Mouse (Mus musculus): ENCODE results near the gene Hesx1. TPM values are rescaled to one million over a fixed set of nuclear protein-coding genes. Genes with fewer than 3 reads are reported as not detected.
A peak's percentile ranks its signal among the peaks of the same experiment; 100 is the strongest.
"Not testable (repeated sequence)": the region's sequence is repeated elsewhere in the genome, so short reads cannot be mapped to it uniquely, and the experiment has no call there.

The Hesx1 gene
- polyA plus RNA-seq (2014; fragmentation: Nextera tagmentation; extraction: Ambion mirVana) = 0.19 and 0.28 TPM in 2 replicates

DNA sequence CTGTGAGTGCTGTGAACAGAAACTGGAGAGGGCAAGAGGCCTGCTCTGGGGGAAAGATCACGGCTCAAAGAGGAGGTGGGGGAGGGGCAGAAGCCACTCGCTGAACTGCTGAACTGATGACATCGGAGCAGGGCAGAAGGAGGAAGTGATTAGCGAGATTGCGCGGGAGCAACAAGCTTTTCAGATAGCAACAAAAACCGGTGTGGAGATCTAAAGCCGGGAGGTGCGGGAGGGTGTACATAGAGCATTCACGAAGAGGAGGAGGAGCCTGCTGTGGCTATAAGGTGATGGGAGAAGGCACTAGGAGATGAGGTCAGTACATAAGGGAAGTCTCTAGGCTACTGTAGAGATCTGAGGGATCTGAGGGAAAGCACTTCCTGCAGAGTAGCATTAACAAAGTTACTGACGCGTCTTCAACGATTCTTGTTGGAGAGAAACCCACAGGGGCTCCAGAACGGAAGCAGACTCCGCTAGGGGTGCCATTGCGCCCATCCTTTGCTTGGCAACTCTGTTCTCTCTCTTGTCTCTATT, at the start of gene Hesx1:
Gene Hesx1, plus strand, starts transcription at position 206 of the 531 bp plus-strand sequence.
- Histone ChIP-seq H3K9ac (ENCODE audit: low read length) (peak within 1 kb of the TSS; percentile 59), H3K9me3 (ENCODE audit: control insufficient read depth, low read length) (no peaks in the 10 kb centered on the region), H3K4me3 (ENCODE audit: control insufficient read depth in 1 of 2, insufficient read depth in 1 of 2, low read depth in 1 of 2, low read length in 2 of 2) (peak within 1 kb of the TSS; percentile 43 to 46), H3K27me3 (ENCODE audit: control insufficient read depth, insufficient read depth, low read length) (no peaks in the 10 kb centered on the region), H3K36me3 (ENCODE audit: control insufficient read depth, insufficient read depth, low read length) (no peaks in the 10 kb centered on the region), H3K4me1 (ENCODE audit: control insufficient read depth in 2 of 2, insufficient read depth in 2 of 2, low read length in 2 of 2) (peaks cover 0 to 17% of the 10 kb centered on the region in 2 experiments; a peak in 3 of 4 replicates), H3K27ac (replicated peaks in 1 of 2; ENCODE audit: control insufficient read depth in 1 of 2, insufficient read depth in 1 of 2, low read depth in 2 of 2, low read length in 2 of 2) (peak within 1 kb of the TSS; percentile 36 to 69), H3K4me2 (ENCODE audit: low read length) (peak within 1 kb of the TSS; percentile 71)
- 3% methylated on average over 16 of the region's 16 CpGs for WGBS
- no peak for ATAC-seq (ENCODE audit: insufficient number of reproducible peaks, insufficient read depth, low FRiP score, low read depth)

GRCm38 (mm10) chr14:26956139-26956538, 38.1 kb upstream of the Hesx1 start:
- not testable (repeated sequence) for H3K27ac ChIP-seq (replicated peaks in 1 of 2; ENCODE audit: control insufficient read depth in 1 of 2, insufficient read depth in 1 of 2, low read depth in 2 of 2, low read length in 2 of 2); H3K9ac ChIP-seq (ENCODE audit: low read length); H3K4me1 ChIP-seq (ENCODE audit: control insufficient read depth in 2 of 2, insufficient read depth in 2 of 2, low read length in 2 of 2); ATAC-seq (ENCODE audit: insufficient number of reproducible peaks, insufficient read depth, low FRiP score, low read depth); H3K4me3 ChIP-seq (ENCODE audit: control insufficient read depth in 1 of 2, insufficient read depth in 1 of 2, low read depth in 1 of 2, low read length in 2 of 2); H3K9me3 ChIP-seq (ENCODE audit: control insufficient read depth, low read length); H3K27me3 ChIP-seq (ENCODE audit: control insufficient read depth, insufficient read depth, low read length); H3K4me2 ChIP-seq (ENCODE audit: low read length)
- peaks cover 66% of the 10 kb centered on the region for H3K36me3 ChIP-seq (ENCODE audit: control insufficient read depth, insufficient read depth, low read length)
- WGBS = 96% methylated on average over 2 of the region's 2 CpGs

DNA sequence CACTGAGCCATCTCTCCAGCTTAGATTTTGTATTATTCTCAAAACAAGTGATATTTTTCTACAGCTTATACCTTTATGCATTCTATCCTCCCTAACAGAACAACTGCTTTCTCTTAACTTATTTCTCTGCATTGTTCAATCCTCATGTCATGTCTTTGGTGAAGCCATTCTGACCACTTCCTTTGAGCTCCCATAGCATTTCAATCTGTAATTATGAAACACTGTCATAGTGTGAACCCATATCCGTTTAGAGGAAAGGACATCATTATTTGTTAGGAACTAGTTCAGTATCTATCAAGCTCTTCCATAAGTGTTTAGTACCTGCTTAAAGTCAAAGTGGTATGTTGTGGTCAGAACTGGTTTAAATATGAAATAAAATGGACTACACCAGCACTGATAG, 33.7 kb upstream of the Hesx1 start:
- no peak overlapping the region for H3K27ac ChIP-seq (replicated peaks in 1 of 2; ENCODE audit: control insufficient read depth in 1 of 2, insufficient read depth in 1 of 2, low read depth in 2 of 2, low read length in 2 of 2)
- H3K9ac ChIP-seq (ENCODE audit: low read length) = no peak overlapping the region
- H3K9me3 ChIP-seq (ENCODE audit: control insufficient read depth, low read length) = no peaks in the 10 kb centered on the region
- H3K4me3 ChIP-seq (ENCODE audit: control insufficient read depth in 1 of 2, insufficient read depth in 1 of 2, low read depth in 1 of 2, low read length in 2 of 2) = no peak overlapping the region
- no peaks in the 10 kb centered on the region for H3K4me1 ChIP-seq (ENCODE audit: control insufficient read depth in 2 of 2, insufficient read depth in 2 of 2, low read length in 2 of 2)
- peaks cover 52% of the 10 kb centered on the region for H3K36me3 ChIP-seq (ENCODE audit: control insufficient read depth, insufficient read depth, low read length)
- no peak overlapping the region for H3K4me2 ChIP-seq (ENCODE audit: low read length)
- H3K27me3 ChIP-seq (ENCODE audit: control insufficient read depth, insufficient read depth, low read length) = no peaks in the 10 kb centered on the region
- ATAC-seq (ENCODE audit: insufficient number of reproducible peaks, insufficient read depth, low FRiP score, low read depth) = no peak
- WGBS = 84% methylated on average over 1 of the region's 1 CpGs

DNA sequence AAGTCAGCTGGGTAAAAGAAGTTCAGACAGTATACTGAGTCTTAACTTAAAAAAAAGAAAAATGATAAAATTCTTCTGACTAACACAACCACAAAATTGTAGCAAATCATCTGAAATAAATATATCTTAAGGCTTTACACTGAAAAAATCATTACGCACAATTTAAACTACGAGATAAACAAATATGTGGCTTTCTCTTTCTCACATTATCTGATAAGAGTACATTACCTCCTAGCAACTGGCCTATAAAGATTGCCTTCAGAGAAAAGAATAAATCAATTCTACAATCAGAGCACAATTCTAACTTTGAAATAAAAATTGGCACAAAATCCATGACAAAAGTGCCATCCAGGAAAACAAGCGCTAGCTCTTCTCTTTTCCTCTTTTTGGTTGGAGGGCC, 25.1 kb upstream of the Hesx1 start:
- Histone ChIP-seq H3K9me3 (ENCODE audit: control insufficient read depth, low read length) (no peaks in the 10 kb centered on the region), H3K27ac (replicated peaks in 1 of 2; ENCODE audit: control insufficient read depth in 1 of 2, insufficient read depth in 1 of 2, low read depth in 2 of 2, low read length in 2 of 2) (no peak overlapping the region), H3K9ac (ENCODE audit: low read length) (peak overlapping the region; percentile 94), H3K4me1 (ENCODE audit: control insufficient read depth in 2 of 2, insufficient read depth in 2 of 2, low read length in 2 of 2) (peaks cover 0 to 10% of the 10 kb centered on the region in 2 experiments; a peak in 2 of 4 replicates), H3K27me3 (ENCODE audit: control insufficient read depth, insufficient read depth, low read length) (no peaks in the 10 kb centered on the region), H3K4me3 (ENCODE audit: control insufficient read depth in 1 of 2, insufficient read depth in 1 of 2, low read depth in 1 of 2, low read length in 2 of 2) (peak overlapping the region in 1 of 2 experiments; percentile 95; a peak in 2 of 4 replicates), H3K36me3 (ENCODE audit: control insufficient read depth, insufficient read depth, low read length) (peaks cover 6% of the 10 kb centered on the region; the same call in 1 of the 2 replicates), H3K4me2 (ENCODE audit: low read length) (peak overlapping the region; percentile 67)
- 72% methylated on average over 3 of the region's 3 CpGs for WGBS
- no peak for ATAC-seq (ENCODE audit: insufficient number of reproducible peaks, insufficient read depth, low FRiP score, low read depth)

- under 1% methylated on average over 62 of the region's 62 CpGs for WGBS
- peaks cover 0 to 10% of the 10 kb centered on the region in 2 experiments; a peak in 2 of 4 replicates for H3K4me1 ChIP-seq (ENCODE audit: control insufficient read depth in 2 of 2, insufficient read depth in 2 of 2, low read length in 2 of 2)
- peak overlapping the region; percentile 89 to 90 for H3K27ac ChIP-seq (replicated peaks in 1 of 2; ENCODE audit: control insufficient read depth in 1 of 2, insufficient read depth in 1 of 2, low read depth in 2 of 2, low read length in 2 of 2)
These were observed 24.3 kb upstream of the Hesx1 start for GRCm38 (mm10) chr14:26969856-26970407.

GRCm38 (mm10) chr14:26970439-26970932, 23.7 kb upstream of the Hesx1 start:
- Histone ChIP-seq H3K27me3 (ENCODE audit: control insufficient read depth, insufficient read depth, low read length) (no peaks in the 10 kb centered on the region), H3K36me3 (ENCODE audit: control insufficient read depth, insufficient read depth, low read length) (no peaks in the 10 kb centered on the region), H3K4me1 (ENCODE audit: control insufficient read depth in 2 of 2, insufficient read depth in 2 of 2, low read length in 2 of 2) (peaks cover 2 to 15% of the 10 kb centered on the region in 2 experiments; a peak in 3 of 4 replicates), H3K4me3 (ENCODE audit: control insufficient read depth in 1 of 2, insufficient read depth in 1 of 2, low read depth in 1 of 2, low read length in 2 of 2) (peak overlapping the region; percentile 95 to 100), H3K9ac (ENCODE audit: low read length) (peak overlapping the region; percentile 94), H3K27ac (replicated peaks in 1 of 2; ENCODE audit: control insufficient read depth in 1 of 2, insufficient read depth in 1 of 2, low read depth in 2 of 2, low read length in 2 of 2) (peak overlapping the region; percentile 89 to 90), H3K4me2 (ENCODE audit: low read length) (peak overlapping the region; percentile 67), H3K9me3 (ENCODE audit: control insufficient read depth, low read length) (no peaks in the 10 kb centered on the region)
- peak; percentile 98 for ATAC-seq (ENCODE audit: insufficient number of reproducible peaks, insufficient read depth, low FRiP score, low read depth)
- under 1% methylated on average over 52 of the region's 53 CpGs for WGBS

More at GRCm38 (mm10) chr14:26969856-26970407, 24.3 kb upstream of the Hesx1 start:
- Histone ChIP-seq H3K36me3 (ENCODE audit: control insufficient read depth, insufficient read depth, low read length) (no peaks in the 10 kb centered on the region), H3K9ac (ENCODE audit: low read length) (peak overlapping the region; percentile 94), H3K4me3 (ENCODE audit: control insufficient read depth in 1 of 2, insufficient read depth in 1 of 2, low read depth in 1 of 2, low read length in 2 of 2) (peak overlapping the region; percentile 95 to 100), H3K4me2 (ENCODE audit: low read length) (peak overlapping the region; percentile 67), H3K9me3 (ENCODE audit: control insufficient read depth, low read length) (no peaks in the 10 kb centered on the region), H3K27me3 (ENCODE audit: control insufficient read depth, insufficient read depth, low read length) (no peaks in the 10 kb centered on the region)
- ATAC-seq (ENCODE audit: insufficient number of reproducible peaks, insufficient read depth, low FRiP score, low read depth) = peak; percentile 82; the same call in 1 of the 2 replicates

- Histone ChIP-seq H3K4me1 (ENCODE audit: control insufficient read depth in 2 of 2, insufficient read depth in 2 of 2, low read length in 2 of 2) (peaks cover 4 to 20% of the 10 kb centered on the region in 2 experiments; a peak in 3 of 4 replicates), H3K4me3 (ENCODE audit: control insufficient read depth in 1 of 2, insufficient read depth in 1 of 2, low read depth in 1 of 2, low read length in 2 of 2) (peak within 1 kb of the TSS; percentile 95 to 100), H3K9me3 (ENCODE audit: control insufficient read depth, low read length) (no peaks in the 10 kb centered on the region), H3K4me2 (ENCODE audit: low read length) (peak within 1 kb of the TSS; percentile 67), H3K27ac (replicated peaks in 1 of 2; ENCODE audit: control insufficient read depth in 1 of 2, insufficient read depth in 1 of 2, low read depth in 2 of 2, low read length in 2 of 2) (peak within 1 kb of the TSS; percentile 89 to 90), H3K36me3 (ENCODE audit: control insufficient read depth, insufficient read depth, low read length) (no peaks in the 10 kb centered on the region), H3K27me3 (ENCODE audit: control insufficient read depth, insufficient read depth, low read length) (no peaks in the 10 kb centered on the region), H3K9ac (ENCODE audit: low read length) (peak within 1 kb of the TSS; percentile 94)
- 41% methylated on average over 10 of the region's 10 CpGs for WGBS
- no peak for ATAC-seq (ENCODE audit: insufficient number of reproducible peaks, insufficient read depth, low FRiP score, low read depth)
These were observed 23.0 kb upstream of the Hesx1 start, which contains the start of gene Appl1 for GRCm38 (mm10) chr14:26971106-26971789. Gene Appl1 (minus strand): TSS chr14:26971232.

All from heart, embryonic 14.5 days (tissue).